Mouse (Mus musculus) E14TG2a.4 (cell line): ENCODE measurements at regions not wholly inside any gene's neighbourhood (a gene's known extent, or its start where the extent isn't known, plus 50 kb on each side); places are given as distances from the start of the nearest gene placed in this dataset.
"Not testable (repeated sequence)": the region's sequence is repeated elsewhere in the genome, so short reads cannot be mapped to it uniquely, and the experiment has no call there.

Source experiments
- H3K27me3 ChIP-seq: 2 replicates; pipeline ENCODE4 v1.6.1; 2014; ENCODE audit warnings: low read length, control low read depth; ENCODE audit not compliant: insufficient read depth
- H3K36me3 ChIP-seq: 2 replicates; pipeline ENCODE4 v1.6.1; 2014; ENCODE audit warnings: low read length, control low read depth; ENCODE audit not compliant: insufficient read depth
- H3K4me1 ChIP-seq: replicated peaks from 2 replicates; pipeline ENCODE4 v1.6.1; 2014; ENCODE audit warnings: low read depth, low read length, control low read depth
- H3K4me3 ChIP-seq: replicated peaks from 2 replicates; pipeline ENCODE4 v1.5.1; 2014; ENCODE audit warnings: mild to moderate bottlenecking, low read length
- H3K9me3 ChIP-seq: 2 replicates; pipeline ENCODE4 v1.6.1; 2014; ENCODE audit warnings: low read length, control low read depth
- CTCF ChIP-seq: conservative IDR thresholded peaks from 2 replicates; pipeline ENCODE4 v1.5.1; 2014; ENCODE audit warnings: low read length
- NANOG ChIP-seq: IDR thresholded peaks from 2 replicates; pipeline ENCODE4 v1.6.1; 2014; ENCODE audit warnings: borderline replicate concordance, low read length, mixed read lengths
- POU5F1 ChIP-seq: IDR thresholded peaks from 2 replicates; pipeline ENCODE4 v1.6.1; 2014; ENCODE audit warnings: low read length, borderline replicate concordance

DNA sequence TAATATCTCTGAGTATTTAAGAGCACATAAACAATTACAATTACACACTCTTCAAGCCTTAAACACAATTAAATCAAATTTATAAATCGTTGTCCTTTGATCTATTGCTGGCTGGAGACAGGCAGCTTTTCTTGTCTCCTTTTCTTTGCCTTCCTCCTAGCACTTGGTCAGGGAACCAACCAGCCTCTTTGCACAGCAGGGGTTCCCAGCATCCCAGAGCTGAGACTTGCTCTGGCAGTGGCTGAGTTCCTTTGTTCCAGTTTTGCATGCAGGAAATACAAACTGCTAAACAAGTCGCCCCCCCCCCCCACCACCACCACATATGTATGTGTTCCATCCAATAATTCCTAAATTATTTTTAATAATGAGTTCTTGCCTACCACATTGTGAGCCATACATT lies 166.7 kb downstream of the Dio2 start:
- H3K4me1 ChIP-seq = no peaks in the 10 kb centered on the region

DNA sequence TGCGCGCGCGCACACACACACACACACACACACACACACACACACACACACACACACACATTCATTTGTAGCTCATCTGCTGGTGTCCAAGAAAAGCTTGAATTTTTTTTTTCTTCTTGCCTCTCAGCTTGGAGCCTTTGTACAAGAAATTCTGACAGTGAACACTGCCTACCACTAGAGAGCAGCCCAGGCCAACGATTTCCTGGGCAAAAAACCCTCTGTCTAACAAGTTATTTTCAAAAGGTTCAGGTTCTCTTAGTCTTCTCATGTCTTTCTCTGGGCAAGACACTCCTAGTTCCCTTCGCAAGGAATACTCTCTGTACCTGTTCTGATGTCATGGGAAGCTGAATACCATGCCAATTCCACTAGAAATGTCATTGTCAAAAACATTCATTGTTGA lies 171.9 kb downstream of the Dio2 start:
- Histone ChIP-seq H3K4me1 (no peaks in the 10 kb centered on the region), H3K9me3 (no peaks in the 10 kb centered on the region), H3K4me3 (no peak overlapping the region), H3K36me3 (no peaks in the 10 kb centered on the region), H3K27me3 (no peaks in the 10 kb centered on the region)
- TF ChIP-seq POU5F1 (no peak), CTCF (0 out of 2 replicates have a peak, but pooled peaks have one; percentile 8), NANOG (no peak)

More for the DNA sequence above, 166.7 kb downstream of the Dio2 start:
- TF ChIP-seq NANOG (no peak), CTCF (no peak), POU5F1 (no peak)
- Histone ChIP-seq H3K4me3 (no peak overlapping the region), H3K27me3 (no peaks in the 10 kb centered on the region), H3K36me3 (no peaks in the 10 kb centered on the region), H3K9me3 (no peaks in the 10 kb centered on the region)

DNA sequence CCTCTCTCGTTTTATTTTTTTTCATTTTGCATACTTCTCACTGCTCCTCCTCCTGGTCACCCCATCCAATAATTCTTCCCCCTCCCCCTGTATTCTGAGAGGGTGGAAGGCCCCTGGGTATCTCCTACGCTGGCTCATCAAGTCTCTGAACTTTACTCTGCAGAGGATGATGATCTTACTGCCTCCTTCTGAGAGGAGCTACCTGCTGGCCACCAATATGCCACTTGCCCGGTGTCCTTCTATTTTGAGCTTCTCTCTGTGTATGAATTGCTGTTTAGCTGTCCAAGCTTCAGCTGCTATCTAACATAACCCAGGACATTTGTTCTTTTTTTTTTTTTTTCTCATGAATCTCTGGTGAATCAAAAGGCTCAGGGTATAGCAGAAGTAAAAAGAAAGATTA lies 173.2 kb downstream of the Dio2 start:
- TF ChIP-seq NANOG (no peak), POU5F1 (no peak), CTCF (no peak)
- H3K4me1 ChIP-seq = no peaks in the 10 kb centered on the region
- H3K4me3 ChIP-seq = no peak overlapping the region
- no peaks in the 10 kb centered on the region for H3K36me3 ChIP-seq
- no peaks in the 10 kb centered on the region for H3K27me3 ChIP-seq
- no peaks in the 10 kb centered on the region for H3K9me3 ChIP-seq

- H3K4me1 ChIP-seq, H3K36me3 ChIP-seq, H3K27me3 ChIP-seq, H3K9me3 ChIP-seq, H3K4me3 ChIP-seq: not testable (repeated sequence)
Observed at GRCm38 (mm10) chr12:90564594-90564993, 173.6 kb downstream of the Dio2 start.

DNA sequence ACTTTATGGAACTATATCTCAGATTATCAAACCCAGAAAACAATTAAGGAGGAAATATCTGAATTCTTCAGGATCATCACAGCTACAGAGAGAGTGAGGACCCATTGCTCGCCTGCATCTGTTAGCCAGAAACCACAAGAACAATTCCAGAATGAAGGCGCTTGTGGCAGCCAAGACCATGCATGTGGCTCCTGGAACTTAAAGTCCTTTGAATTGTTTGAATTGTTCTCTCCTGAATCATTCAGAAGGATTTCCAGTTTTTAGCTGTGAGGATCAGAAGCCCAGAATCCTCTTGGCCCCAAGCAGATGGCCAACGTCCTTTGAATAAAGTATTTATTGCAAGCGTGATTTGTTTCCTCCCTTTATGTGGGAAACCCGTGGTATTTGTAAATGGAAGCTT lies 195.9 kb downstream of the Dio2 start:
- no peaks in the 10 kb centered on the region for H3K36me3 ChIP-seq
- TF ChIP-seq CTCF = no peak
- no peak for TF ChIP-seq POU5F1
- TF ChIP-seq NANOG = no peak

More for the DNA sequence above, 195.9 kb downstream of the Dio2 start:
- H3K4me3 ChIP-seq = no peak overlapping the region
- H3K4me1 ChIP-seq = no peaks in the 10 kb centered on the region; the same call in 1 of the 2 replicates
- H3K9me3 ChIP-seq = no peaks in the 10 kb centered on the region
- H3K27me3 ChIP-seq = no peaks in the 10 kb centered on the region
